Mouse (Mus musculus): Measurements from ENCODE around the gene Macrod1. TPM values are rescaled to one million over a fixed set of nuclear protein-coding genes. Genes with fewer than 3 reads are reported as not detected.

The Macrod1 gene
- polyA plus RNA-seq, 1 experiment: 7.6 TPM

GRCm38 (mm10) chr19:7083035-7083794 lies 26.6 kb downstream of the Macrod1 start:
- Histone ChIP-seq H3K4me1 (ENCODE audit: control insufficient read depth, insufficient read depth, low read length) (no peaks in the 10 kb centered on the region), H3K27me3 (ENCODE audit: control insufficient read depth, insufficient read depth, low read length, poor library complexity, severe bottlenecking) (no peaks in the 10 kb centered on the region), H3K36me3 (ENCODE audit: control insufficient read depth, insufficient read depth, low read length, poor library complexity, severe bottlenecking) (no peaks in the 10 kb centered on the region), H3K27ac (ENCODE audit: insufficient read depth, low read length) (no peak overlapping the region), H3K4me3 (ENCODE audit: low read depth, low read length) (no peak overlapping the region), H3K9ac (ENCODE audit: low read depth, poor library complexity, severe bottlenecking) (no peak overlapping the region), H3K9me3 (replicated peaks; ENCODE audit: control insufficient read depth, insufficient read depth, low read length, poor library complexity, severe bottlenecking) (no peaks in the 10 kb centered on the region)
- no peak for TF ChIP-seq CTCF (IDR thresholded peaks at IDR 0.05; ENCODE audit: low read depth, low read length)
- no peak for TF ChIP-seq POLR2A (IDR thresholded peaks at IDR 0.05; ENCODE audit: insufficient read depth, low read length)
- TF ChIP-seq EP300 (IDR thresholded peaks at IDR 0.05; ENCODE audit: insufficient read depth, low read depth, low read length): no peak

DNA sequence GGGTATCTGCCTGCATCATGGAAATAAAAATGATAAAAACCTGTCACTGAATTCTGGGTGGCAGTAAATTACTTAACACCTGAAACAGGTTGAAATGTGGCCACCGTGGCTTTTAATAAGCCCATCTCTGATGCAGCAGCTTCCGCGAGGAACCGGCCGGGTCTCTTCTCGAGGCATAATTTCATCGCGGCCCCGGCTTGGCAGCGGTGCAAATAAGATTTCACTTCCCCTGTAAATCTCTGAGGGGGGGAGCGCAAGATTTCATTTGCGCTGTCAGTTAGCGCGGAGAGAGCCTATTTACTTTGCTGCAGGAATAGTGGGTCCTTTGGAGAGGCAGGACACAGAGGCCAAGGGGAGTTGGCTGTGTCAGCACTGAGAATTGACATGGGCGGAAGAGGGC lies 28.1 kb downstream of the Macrod1 start:
- H3K27me3 ChIP-seq (ENCODE audit: control insufficient read depth, insufficient read depth, low read length, poor library complexity, severe bottlenecking): no peaks in the 10 kb centered on the region
- H3K9me3 ChIP-seq (replicated peaks; ENCODE audit: control insufficient read depth, insufficient read depth, low read length, poor library complexity, severe bottlenecking): no peaks in the 10 kb centered on the region
- no peak overlapping the region for H3K27ac ChIP-seq (ENCODE audit: insufficient read depth, low read length)
- no peak overlapping the region for H3K4me3 ChIP-seq (ENCODE audit: low read depth, low read length)
- TF ChIP-seq POLR2A (IDR thresholded peaks at IDR 0.05; ENCODE audit: insufficient read depth, low read length): no peak
- TF ChIP-seq CTCF (IDR thresholded peaks at IDR 0.05; ENCODE audit: low read depth, low read length): no peak
- no peak for TF ChIP-seq EP300 (IDR thresholded peaks at IDR 0.05; ENCODE audit: insufficient read depth, low read depth, low read length)
- no peak overlapping the region for H3K9ac ChIP-seq (ENCODE audit: low read depth, poor library complexity, severe bottlenecking)
- no peaks in the 10 kb centered on the region for H3K36me3 ChIP-seq (ENCODE audit: control insufficient read depth, insufficient read depth, low read length, poor library complexity, severe bottlenecking)
- H3K4me1 ChIP-seq (ENCODE audit: control insufficient read depth, insufficient read depth, low read length): peaks cover 2% of the 10 kb centered on the region

DNA sequence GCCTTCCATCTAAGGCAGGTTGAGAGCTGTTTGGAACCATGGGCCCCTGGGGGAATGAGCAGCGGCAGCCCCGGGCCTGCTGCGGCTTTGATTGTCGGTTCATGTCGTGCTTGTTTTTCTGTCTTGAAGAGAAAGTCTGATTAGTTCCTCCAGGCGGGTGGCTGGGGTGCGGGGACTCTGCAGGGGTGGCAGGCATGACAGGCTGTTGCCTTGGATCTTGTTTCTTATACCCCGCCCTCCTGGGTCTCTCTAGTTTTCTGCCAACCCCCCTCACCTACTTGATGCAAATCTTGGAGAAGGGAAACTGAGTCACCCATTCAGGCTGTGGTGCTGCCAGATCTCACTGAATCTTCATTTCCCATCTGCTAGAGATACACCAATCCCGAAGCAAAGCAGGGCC lies 31.9 kb downstream of the Macrod1 start:
- TF ChIP-seq EP300 (IDR thresholded peaks at IDR 0.05; ENCODE audit: insufficient read depth, low read depth, low read length) (no peak), POLR2A (IDR thresholded peaks at IDR 0.05; ENCODE audit: insufficient read depth, low read length) (no peak)
- Histone ChIP-seq H3K4me1 (ENCODE audit: control insufficient read depth, insufficient read depth, low read length) (peaks cover 2% of the 10 kb centered on the region), H3K27me3 (ENCODE audit: control insufficient read depth, insufficient read depth, low read length, poor library complexity, severe bottlenecking) (no peaks in the 10 kb centered on the region)

DNA sequence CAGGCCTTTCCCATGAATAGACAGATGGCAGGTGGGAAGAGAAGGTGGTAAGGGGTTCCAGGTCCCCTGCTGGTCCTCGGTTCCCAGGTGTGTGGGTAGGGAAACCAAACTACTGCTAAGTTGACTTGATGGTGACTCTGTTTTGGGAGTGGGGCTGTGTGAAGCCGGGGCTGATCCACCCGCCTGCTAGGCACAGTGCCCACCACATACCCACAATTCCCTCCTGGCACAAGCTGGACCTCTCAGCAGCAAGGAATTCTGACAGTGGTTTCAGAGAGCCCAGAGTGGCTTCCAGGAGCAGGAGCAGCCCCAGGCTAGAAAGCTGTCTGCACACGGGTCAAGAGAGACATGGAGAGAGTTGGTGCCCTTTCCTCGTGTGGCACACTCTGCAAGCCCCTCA lies 32.4 kb downstream of the Macrod1 start:
- Histone ChIP-seq H3K9me3 (replicated peaks; ENCODE audit: control insufficient read depth, insufficient read depth, low read length, poor library complexity, severe bottlenecking) (no peaks in the 10 kb centered on the region), H3K9ac (ENCODE audit: low read depth, poor library complexity, severe bottlenecking) (no peak overlapping the region), H3K27me3 (ENCODE audit: control insufficient read depth, insufficient read depth, low read length, poor library complexity, severe bottlenecking) (no peaks in the 10 kb centered on the region), H3K4me1 (ENCODE audit: control insufficient read depth, insufficient read depth, low read length) (peaks cover 2% of the 10 kb centered on the region), H3K36me3 (ENCODE audit: control insufficient read depth, insufficient read depth, low read length, poor library complexity, severe bottlenecking) (no peaks in the 10 kb centered on the region), H3K4me3 (ENCODE audit: low read depth, low read length) (no peak overlapping the region), H3K27ac (ENCODE audit: insufficient read depth, low read length) (no peak overlapping the region)
- TF ChIP-seq EP300 (IDR thresholded peaks at IDR 0.05; ENCODE audit: insufficient read depth, low read depth, low read length): no peak
- TF ChIP-seq CTCF (IDR thresholded peaks at IDR 0.05; ENCODE audit: low read depth, low read length): no peak
- no peak for TF ChIP-seq POLR2A (IDR thresholded peaks at IDR 0.05; ENCODE audit: insufficient read depth, low read length)

More for the DNA sequence above, 31.9 kb downstream of the Macrod1 start:
- peak overlapping the region; percentile 8; the same call in 1 of the 2 replicates for H3K4me3 ChIP-seq (ENCODE audit: low read depth, low read length)
- no peaks in the 10 kb centered on the region for H3K9me3 ChIP-seq (replicated peaks; ENCODE audit: control insufficient read depth, insufficient read depth, low read length, poor library complexity, severe bottlenecking)
- H3K27ac ChIP-seq (ENCODE audit: insufficient read depth, low read length): no peak overlapping the region
- no peaks in the 10 kb centered on the region for H3K36me3 ChIP-seq (ENCODE audit: control insufficient read depth, insufficient read depth, low read length, poor library complexity, severe bottlenecking)
- 0 out of 2 replicates have a peak overlapping the region, but pooled peaks have one; percentile 17 for H3K9ac ChIP-seq (ENCODE audit: low read depth, poor library complexity, severe bottlenecking)

DNA sequence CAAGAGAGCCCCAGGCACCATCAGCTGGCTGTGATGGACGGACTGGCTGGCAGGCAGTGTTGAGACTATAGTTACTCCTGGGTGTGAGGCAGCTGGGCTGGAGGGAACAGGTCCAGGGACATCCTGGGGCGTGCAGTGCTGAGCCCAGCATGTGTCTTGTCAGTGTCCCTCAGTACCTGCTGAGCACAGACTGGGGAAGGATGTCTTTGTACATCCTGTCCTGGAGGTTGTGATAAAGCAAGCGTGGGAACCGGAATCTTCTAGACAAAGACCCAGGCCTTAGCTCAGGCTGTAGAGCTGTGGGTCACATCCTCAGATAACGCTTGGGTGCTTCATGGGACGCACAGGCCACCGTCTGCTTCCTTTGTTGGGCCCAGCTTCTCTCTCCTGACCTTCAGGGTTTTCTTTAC lies 33.2 kb downstream of the Macrod1 start:
- Histone ChIP-seq H3K27me3 (ENCODE audit: control insufficient read depth, insufficient read depth, low read length, poor library complexity, severe bottlenecking) (no peaks in the 10 kb centered on the region), H3K9me3 (replicated peaks; ENCODE audit: control insufficient read depth, insufficient read depth, low read length, poor library complexity, severe bottlenecking) (no peaks in the 10 kb centered on the region), H3K27ac (ENCODE audit: insufficient read depth, low read length) (no peak overlapping the region), H3K4me1 (ENCODE audit: control insufficient read depth, insufficient read depth, low read length) (peaks cover 2% of the 10 kb centered on the region), H3K4me3 (ENCODE audit: low read depth, low read length) (no peak overlapping the region), H3K36me3 (ENCODE audit: control insufficient read depth, insufficient read depth, low read length, poor library complexity, severe bottlenecking) (no peaks in the 10 kb centered on the region), H3K9ac (ENCODE audit: low read depth, poor library complexity, severe bottlenecking) (no peak overlapping the region)
- TF ChIP-seq EP300 (IDR thresholded peaks at IDR 0.05; ENCODE audit: insufficient read depth, low read depth, low read length) (no peak), POLR2A (IDR thresholded peaks at IDR 0.05; ENCODE audit: insufficient read depth, low read length) (no peak), CTCF (IDR thresholded peaks at IDR 0.05; ENCODE audit: low read depth, low read length) (no peak)

DNA sequence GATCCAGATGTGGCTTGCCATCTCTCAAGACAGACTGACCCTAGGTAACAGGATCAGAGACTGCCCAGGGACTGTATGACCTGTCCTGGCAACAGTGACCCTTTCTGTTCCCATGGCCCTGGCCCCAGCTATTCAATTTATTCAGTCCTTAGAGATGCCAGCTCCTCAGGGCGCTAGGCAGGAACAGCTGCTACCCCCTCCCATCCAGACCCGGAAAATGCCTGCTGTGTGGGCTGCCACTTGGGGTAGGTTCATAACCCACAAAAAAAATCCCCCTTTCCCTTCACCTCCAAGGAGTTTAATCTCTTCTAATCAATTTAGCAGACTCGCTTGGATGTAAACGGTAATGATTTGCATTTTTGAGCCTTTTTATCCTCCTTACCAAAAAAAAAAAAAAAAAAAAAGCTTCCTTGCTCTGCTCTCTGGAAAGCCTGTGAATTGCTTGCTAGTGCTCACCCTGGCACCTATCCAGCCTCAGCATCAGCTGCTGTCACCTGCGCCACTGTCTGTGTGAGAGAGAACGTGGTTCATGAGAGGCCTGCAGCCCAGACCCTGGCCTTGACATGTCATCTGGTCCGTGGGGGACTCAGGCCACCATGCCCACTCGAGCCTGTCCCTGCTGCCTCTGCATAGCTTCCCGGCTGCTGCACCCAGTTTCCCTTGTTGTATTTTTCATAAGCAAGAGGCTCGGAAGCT lies 33.9 kb downstream of the Macrod1 start:
- Histone ChIP-seq H3K4me3 (ENCODE audit: low read depth, low read length) (no peak overlapping the region), H3K27me3 (ENCODE audit: control insufficient read depth, insufficient read depth, low read length, poor library complexity, severe bottlenecking) (no peaks in the 10 kb centered on the region), H3K9ac (ENCODE audit: low read depth, poor library complexity, severe bottlenecking) (no peak overlapping the region), H3K27ac (ENCODE audit: insufficient read depth, low read length) (no peak overlapping the region), H3K36me3 (ENCODE audit: control insufficient read depth, insufficient read depth, low read length, poor library complexity, severe bottlenecking) (no peaks in the 10 kb centered on the region), H3K4me1 (ENCODE audit: control insufficient read depth, insufficient read depth, low read length) (peaks cover 2% of the 10 kb centered on the region), H3K9me3 (replicated peaks; ENCODE audit: control insufficient read depth, insufficient read depth, low read length, poor library complexity, severe bottlenecking) (no peaks in the 10 kb centered on the region)
- TF ChIP-seq CTCF (IDR thresholded peaks at IDR 0.05; ENCODE audit: low read depth, low read length) (no peak), POLR2A (IDR thresholded peaks at IDR 0.05; ENCODE audit: insufficient read depth, low read length) (no peak), EP300 (IDR thresholded peaks at IDR 0.05; ENCODE audit: insufficient read depth, low read depth, low read length) (no peak)
